Mouse (Mus musculus): ENCODE results near the gene Ccnb3. TPM values are rescaled to one million over a fixed set of nuclear protein-coding genes. Genes with fewer than 3 reads are reported as not detected.
"Not testable (repeated sequence)": the region's sequence is repeated elsewhere in the genome, so short reads cannot be mapped to it uniquely, and the experiment has no call there.

The Ccnb3 gene
- polyA plus RNA-seq (2015; fragmentation: Nextera tagmentation; extraction: Ambion mirVana), result not detected in 2 replicates

GRCm38 (mm10) chrX:7041519-7041918 is at the start of gene Ccnb3:
Ccnb3 (minus strand) TSS chrX:7041619.
- no peaks in the 10 kb centered on the region for H3K9me3 ChIP-seq (replicated peaks)
- no peak within 1 kb of the TSS for H3K4me3 ChIP-seq (replicated peaks)
- H3K27me3 ChIP-seq, result no peaks in the 10 kb centered on the region
- no peak for ATAC-seq (replicated peaks; ENCODE audit: low FRiP score)
- H3K9ac ChIP-seq, result no peak within 1 kb of the TSS
- 93% methylated on average over 19 of the region's 19 CpGs for WGBS
- no peak within 1 kb of the TSS for H3K27ac ChIP-seq
- no peak within 1 kb of the TSS for H3K4me2 ChIP-seq
- no peaks in the 10 kb centered on the region for H3K4me1 ChIP-seq
- no peaks in the 10 kb centered on the region for H3K36me3 ChIP-seq

DNA sequence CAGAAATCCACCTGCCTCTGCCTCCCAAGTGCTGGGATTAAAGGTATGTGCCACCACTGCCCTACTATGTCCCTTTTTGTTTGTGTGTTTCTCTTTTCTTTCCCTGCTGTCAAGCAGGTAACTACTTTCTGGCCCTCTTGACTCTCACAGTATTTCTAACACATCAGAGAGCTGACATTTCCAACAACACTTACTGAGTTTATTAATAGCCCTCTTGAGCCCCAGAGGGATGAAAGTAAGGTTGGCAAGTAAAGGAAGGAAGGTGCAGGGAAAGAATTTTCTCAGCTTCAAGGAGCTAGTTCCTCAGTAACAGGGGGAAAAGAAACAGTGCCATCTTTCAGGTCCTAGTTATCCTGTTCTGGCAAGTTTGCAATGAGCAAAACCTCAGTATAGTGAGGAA is 48.9 kb upstream of the Ccnb3 start:
- no peaks in the 10 kb centered on the region for H3K36me3 ChIP-seq
- H3K4me3 ChIP-seq (replicated peaks), result no peak overlapping the region
- no peaks in the 10 kb centered on the region for H3K4me1 ChIP-seq
- no peak for ATAC-seq (replicated peaks; ENCODE audit: low FRiP score)
- no peak overlapping the region for H3K4me2 ChIP-seq
- no peak overlapping the region for H3K9ac ChIP-seq
- no peaks in the 10 kb centered on the region for H3K9me3 ChIP-seq (replicated peaks)
- no peaks in the 10 kb centered on the region for H3K27me3 ChIP-seq
- no peak overlapping the region for H3K27ac ChIP-seq

DNA sequence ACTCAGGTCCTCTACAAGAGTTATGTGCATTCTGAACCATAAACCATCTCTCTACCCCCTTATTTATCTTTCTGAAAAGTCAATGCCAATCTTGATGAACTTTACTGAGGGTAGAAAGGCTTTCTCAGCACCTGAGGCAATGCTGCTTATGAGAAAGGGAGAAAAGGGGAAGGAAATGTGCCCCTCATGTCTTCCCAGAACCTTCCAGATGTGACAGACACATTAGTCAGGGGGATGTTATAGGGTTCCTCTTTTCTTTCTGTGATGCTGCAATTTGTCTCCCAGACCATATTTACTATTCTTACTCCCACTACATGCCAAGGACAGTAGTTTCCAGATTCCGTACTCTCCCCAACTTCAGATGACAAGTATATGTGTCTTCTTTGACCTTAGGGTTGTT is 44.5 kb upstream of the Ccnb3 start:
- 53% methylated on average over 1 of the region's 1 CpGs for WGBS
- H3K4me3 ChIP-seq (replicated peaks), result no peak overlapping the region
- no peak for ATAC-seq (replicated peaks; ENCODE audit: low FRiP score)
- H3K4me2 ChIP-seq, result no peak overlapping the region
- no peak overlapping the region for H3K9ac ChIP-seq
- H3K27ac ChIP-seq, result no peak overlapping the region
- H3K9me3 ChIP-seq (replicated peaks), result no peaks in the 10 kb centered on the region
- H3K36me3 ChIP-seq, result no peaks in the 10 kb centered on the region
- H3K4me1 ChIP-seq, result no peaks in the 10 kb centered on the region
- H3K27me3 ChIP-seq, result no peaks in the 10 kb centered on the region

DNA sequence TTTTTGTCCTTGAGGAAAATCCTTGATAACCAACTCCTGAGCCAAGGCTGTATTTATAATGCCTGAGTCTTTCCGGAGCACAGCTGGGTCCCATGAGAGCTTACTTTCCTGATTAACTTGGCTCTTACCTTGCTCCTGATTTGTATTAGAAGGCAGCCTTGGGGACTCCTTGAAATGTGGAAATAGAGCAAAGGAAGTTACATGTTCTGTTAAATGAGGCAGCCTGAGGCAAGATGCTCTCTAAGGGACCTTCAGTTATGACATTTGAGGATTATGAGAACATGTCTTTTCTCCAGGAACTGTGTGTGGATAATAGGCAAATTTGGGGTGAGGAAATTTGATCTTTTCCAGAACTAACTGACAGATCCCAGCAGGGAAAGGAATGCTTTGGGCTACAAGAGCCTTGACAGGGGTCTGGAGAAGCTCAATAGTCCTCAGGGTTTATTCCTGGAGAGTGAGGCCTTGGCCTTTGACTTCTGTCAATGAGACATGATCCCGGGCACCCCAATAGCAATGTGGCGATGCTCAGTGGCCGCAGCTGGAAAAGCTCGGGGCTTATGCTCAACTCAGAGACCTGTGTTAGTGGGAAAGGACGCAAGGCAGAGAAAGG is 38.5 kb upstream of the Ccnb3 start:
- H3K4me3 ChIP-seq (replicated peaks), result no peak overlapping the region
- no peak overlapping the region for H3K4me2 ChIP-seq
- ATAC-seq (replicated peaks; ENCODE audit: low FRiP score), result no peak
- WGBS, result 78% methylated on average over 6 of the region's 6 CpGs
- no peak overlapping the region for H3K9ac ChIP-seq
- H3K27me3 ChIP-seq, result no peaks in the 10 kb centered on the region
- H3K36me3 ChIP-seq, result no peaks in the 10 kb centered on the region
- no peak overlapping the region for H3K27ac ChIP-seq
- H3K9me3 ChIP-seq (replicated peaks), result no peaks in the 10 kb centered on the region
- H3K4me1 ChIP-seq, result no peaks in the 10 kb centered on the region

- Histone ChIP-seq H3K4me1 (no peaks in the 10 kb centered on the region), H3K9ac (no peak overlapping the region), H3K27ac (no peak overlapping the region), H3K9me3 (replicated peaks) (no peaks in the 10 kb centered on the region), H3K4me2 (no peak overlapping the region), H3K27me3 (no peaks in the 10 kb centered on the region), H3K4me3 (replicated peaks) (no peak overlapping the region), H3K36me3 (no peaks in the 10 kb centered on the region)
- 87% methylated on average over 2 of the region's 2 CpGs for WGBS
- ATAC-seq (replicated peaks; ENCODE audit: low FRiP score), result no peak
Measured at GRCm38 (mm10) chrX:7068002-7068401, 26.6 kb upstream of the Ccnb3 start.

- Histone ChIP-seq H3K27me3 (no peaks in the 10 kb centered on the region), H3K9ac (no peak within 1 kb of the TSS), H3K4me3 (replicated peaks) (no peak within 1 kb of the TSS), H3K4me2 (no peak within 1 kb of the TSS), H3K4me1 (no peaks in the 10 kb centered on the region), H3K27ac (no peak within 1 kb of the TSS), H3K36me3 (no peaks in the 10 kb centered on the region), H3K9me3 (replicated peaks) (no peaks in the 10 kb centered on the region)
- 96% methylated on average over 1 of the region's 1 CpGs for WGBS
- ATAC-seq (replicated peaks; ENCODE audit: low FRiP score), result no peak
Measured at GRCm38 (mm10) chrX:7067219-7067618, 25.8 kb upstream of the Ccnb3 start, which contains the start of gene Akap4. Akap4 (plus strand) TSS chrX:7067519.

GRCm38 (mm10) chrX:7064109-7064508 is 22.7 kb upstream of the Ccnb3 start:
- no peak overlapping the region for H3K27ac ChIP-seq
- no peaks in the 10 kb centered on the region for H3K27me3 ChIP-seq
- no peak for ATAC-seq (replicated peaks; ENCODE audit: low FRiP score)
- no peaks in the 10 kb centered on the region for H3K9me3 ChIP-seq (replicated peaks)
- no peak overlapping the region for H3K4me2 ChIP-seq
- H3K9ac ChIP-seq, result no peak overlapping the region
- no peaks in the 10 kb centered on the region for H3K4me1 ChIP-seq
- H3K36me3 ChIP-seq, result no peaks in the 10 kb centered on the region
- no peak overlapping the region for H3K4me3 ChIP-seq (replicated peaks)

GRCm38 (mm10) chrX:7057634-7058033 is 16.2 kb upstream of the Ccnb3 start:
- no peak overlapping the region for H3K4me3 ChIP-seq (replicated peaks)
- no peak overlapping the region for H3K9ac ChIP-seq
- no peaks in the 10 kb centered on the region for H3K4me1 ChIP-seq
- H3K4me2 ChIP-seq, result no peak overlapping the region
- H3K36me3 ChIP-seq, result no peaks in the 10 kb centered on the region
- H3K27me3 ChIP-seq, result no peaks in the 10 kb centered on the region
- no peak for ATAC-seq (replicated peaks; ENCODE audit: low FRiP score)
- WGBS, result 87% methylated on average over 2 of the region's 2 CpGs
- no peaks in the 10 kb centered on the region for H3K9me3 ChIP-seq (replicated peaks)
- no peak overlapping the region for H3K27ac ChIP-seq

DNA sequence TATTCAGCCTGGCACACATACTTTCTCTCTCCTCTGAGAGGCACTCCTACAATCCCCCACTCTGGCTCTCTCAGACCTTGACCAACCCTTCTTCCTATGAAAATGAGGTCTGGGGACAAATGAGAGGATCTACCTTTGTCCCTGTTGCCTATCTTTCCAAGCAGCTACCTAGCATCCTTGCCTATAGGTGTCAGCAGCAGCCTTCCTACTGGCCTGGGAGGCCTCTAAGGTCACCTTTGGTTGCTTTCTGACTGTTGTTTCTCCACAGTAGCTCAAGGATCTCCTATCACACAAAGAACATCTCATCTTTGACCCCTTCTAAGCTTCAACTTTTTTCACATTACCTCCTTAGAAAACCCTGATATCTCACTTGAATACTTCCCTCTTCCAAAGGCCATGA is 15.6 kb upstream of the Ccnb3 start:
- no peak for ATAC-seq (replicated peaks; ENCODE audit: low FRiP score)
- no peaks in the 10 kb centered on the region for H3K27me3 ChIP-seq
- no peak overlapping the region for H3K27ac ChIP-seq
- H3K36me3 ChIP-seq, result no peaks in the 10 kb centered on the region
- H3K4me2 ChIP-seq, result no peak overlapping the region
- H3K4me1 ChIP-seq, result no peaks in the 10 kb centered on the region
- H3K9me3 ChIP-seq (replicated peaks), result no peaks in the 10 kb centered on the region
- H3K9ac ChIP-seq, result no peak overlapping the region
- no peak overlapping the region for H3K4me3 ChIP-seq (replicated peaks)

DNA sequence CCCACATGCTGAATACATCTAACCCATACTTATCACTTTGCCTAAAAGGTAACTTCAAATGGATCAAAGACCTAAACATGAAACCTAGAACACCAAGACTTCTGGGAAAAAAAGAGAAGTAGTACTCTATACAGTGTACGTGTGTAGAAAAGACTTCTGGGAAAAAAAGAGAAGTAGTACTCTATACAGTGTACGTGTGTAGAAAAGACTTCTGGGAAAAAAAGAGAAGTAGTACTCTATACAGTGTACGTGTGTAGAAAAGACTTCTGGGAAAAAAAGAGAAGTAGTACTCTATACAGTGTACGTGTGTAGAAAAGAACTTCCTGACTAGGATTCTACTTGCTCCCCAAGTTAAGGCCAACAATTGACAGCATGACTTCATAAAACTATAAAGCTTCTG is 57.5 kb downstream of the Ccnb3 start:
- H3K27me3 ChIP-seq; H3K4me3 ChIP-seq (replicated peaks); H3K9me3 ChIP-seq (replicated peaks); H3K9ac ChIP-seq; H3K36me3 ChIP-seq; H3K27ac ChIP-seq; H3K4me2 ChIP-seq; ATAC-seq (replicated peaks; ENCODE audit: low FRiP score); H3K4me1 ChIP-seq: not testable (repeated sequence)
- 82% methylated on average over 4 of the region's 4 CpGs for WGBS

GRCm38 (mm10) chrX:6971956-6972355 is 69.5 kb downstream of the Ccnb3 start:
- H3K4me2 ChIP-seq, result no peak overlapping the region
- no peaks in the 10 kb centered on the region for H3K4me1 ChIP-seq
- 43% methylated on average over 1 of the region's 1 CpGs for WGBS

DNA sequence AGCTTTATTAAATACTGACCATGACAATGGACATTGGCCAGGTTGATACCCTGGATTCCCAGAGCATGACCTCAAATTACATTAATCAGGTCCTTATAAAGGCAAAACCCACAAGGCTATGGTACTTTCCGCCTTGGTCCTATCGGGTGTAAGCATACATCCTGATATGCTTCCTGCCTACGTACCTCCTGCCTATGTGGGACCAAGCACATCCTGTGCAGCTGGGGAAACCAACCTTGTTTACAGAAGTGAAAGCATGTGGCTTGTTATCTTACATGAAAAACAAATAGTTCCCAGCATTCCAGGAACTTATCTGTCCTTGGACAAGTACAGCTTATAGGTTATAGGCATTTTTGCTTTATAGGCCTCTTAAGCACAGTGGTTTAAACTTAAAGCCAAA is 72.8 kb downstream of the Ccnb3 start:
- H3K4me2 ChIP-seq, result no peak overlapping the region
- H3K27ac ChIP-seq, result no peak overlapping the region
- no peak overlapping the region for H3K9ac ChIP-seq
- no peak for ATAC-seq (replicated peaks; ENCODE audit: low FRiP score)
- WGBS, result 77% methylated on average over 3 of the region's 3 CpGs
- no peaks in the 10 kb centered on the region for H3K9me3 ChIP-seq (replicated peaks)
- H3K27me3 ChIP-seq, result no peaks in the 10 kb centered on the region
- no peaks in the 10 kb centered on the region for H3K36me3 ChIP-seq
- H3K4me1 ChIP-seq, result no peaks in the 10 kb centered on the region
- H3K4me3 ChIP-seq (replicated peaks), result no peak overlapping the region

More at GRCm38 (mm10) chrX:6971956-6972355, 69.5 kb downstream of the Ccnb3 start:
- H3K9me3 ChIP-seq (replicated peaks), result no peaks in the 10 kb centered on the region
- H3K9ac ChIP-seq, result no peak overlapping the region
- no peak overlapping the region for H3K27ac ChIP-seq
- H3K27me3 ChIP-seq, result no peaks in the 10 kb centered on the region
- H3K4me3 ChIP-seq (replicated peaks), result no peak overlapping the region
- no peak for ATAC-seq (replicated peaks; ENCODE audit: low FRiP score)
- no peaks in the 10 kb centered on the region for H3K36me3 ChIP-seq

Data from kidney, embryonic 15.5 days (tissue).